Mouse (Mus musculus) cerebellum, adult 9-11 months (tissue): Measurements from ENCODE around the gene Cers5.

Source experiments
- DNase-seq: peaks from one replicate; pipeline ENCODE4 v3.0.0; 2022

The Cers5 gene

GRCm38 (mm10) chr15:99724292-99725021 is 48.2 kb downstream of the Cers5 start:
- DNase-seq, result peak; percentile 85

- DNase-seq, result peak; percentile 82
Measured at GRCm38 (mm10) chr15:99723515-99724291, 49.0 kb downstream of the Cers5 start.

- DNase-seq, result peak; percentile 58
Measured at GRCm38 (mm10) chr15:99723120-99723514, 49.6 kb downstream of the Cers5 start.

GRCm38 (mm10) chr15:99721921-99722743 is 50.6 kb downstream of the Cers5 start:
- DNase-seq, result peak; percentile 62

- peak; percentile 52 for DNase-seq
Measured at GRCm38 (mm10) chr15:99719865-99720264, 52.8 kb downstream of the Cers5 start.

GRCm38 (mm10) chr15:99718461-99719021 is 54.1 kb downstream of the Cers5 start:
- DNase-seq, result peak; percentile 77

- peak; percentile 93 for DNase-seq
Measured at GRCm38 (mm10) chr15:99717386-99718334, 55.0 kb downstream of the Cers5 start, which contains the start of gene Gpd1. Gene Gpd1 (plus strand): TSS chr15:99717515.

- DNase-seq, result peak; percentile 57
Measured at GRCm38 (mm10) chr15:99716814-99717213, 55.9 kb downstream of the Cers5 start.

- peak; percentile 67 for DNase-seq
Measured at GRCm38 (mm10) chr15:99715982-99716746, 56.5 kb downstream of the Cers5 start.

- DNase-seq, result peak; percentile 74
Measured at GRCm38 (mm10) chr15:99715361-99715865, 57.3 kb downstream of the Cers5 start.

GRCm38 (mm10) chr15:99714858-99715257 is 57.8 kb downstream of the Cers5 start:
- peak; percentile 90 for DNase-seq

GRCm38 (mm10) chr15:99714206-99714605 is 58.5 kb downstream of the Cers5 start:
- DNase-seq, result peak; percentile 67

- DNase-seq, result no peak
Measured at GRCm38 (mm10) chr15:99713569-99713968, 59.1 kb downstream of the Cers5 start.

- DNase-seq, result no peak
Measured at GRCm38 (mm10) chr15:99712666-99713559, 59.8 kb downstream of the Cers5 start.

- no peak for DNase-seq
Measured at GRCm38 (mm10) chr15:99711491-99711890, 61.2 kb downstream of the Cers5 start.

GRCm38 (mm10) chr15:99710221-99711190 is 62.2 kb downstream of the Cers5 start:
- DNase-seq, result no peak

- no peak for DNase-seq
Measured at GRCm38 (mm10) chr15:99708176-99708575, 64.5 kb downstream of the Cers5 start.

- DNase-seq, result peak; percentile 76
Measured at GRCm38 (mm10) chr15:99705440-99706048, 67.1 kb downstream of the Cers5 start, which contains the start of gene Gm17349. Gene Gm17349 (minus strand): TSS chr15:99705490.
